Mouse (Mus musculus) kidney, postnatal 25 days (tissue): ENCODE results near the gene Cdc45.
A peak's percentile ranks its signal among the peaks of the same experiment; 100 is the strongest.
"Not testable (repeated sequence)": the region's sequence is repeated elsewhere in the genome, so short reads cannot be mapped to it uniquely, and the experiment has no call there.

Experiments used
- DNase-seq, 2 experiments: peaks; one replicate each; pipeline ENCODE4 v3.0.0; 2021; ENCODE audit warnings: mixed read lengths in 2 of 2

The Cdc45 gene

DNA sequence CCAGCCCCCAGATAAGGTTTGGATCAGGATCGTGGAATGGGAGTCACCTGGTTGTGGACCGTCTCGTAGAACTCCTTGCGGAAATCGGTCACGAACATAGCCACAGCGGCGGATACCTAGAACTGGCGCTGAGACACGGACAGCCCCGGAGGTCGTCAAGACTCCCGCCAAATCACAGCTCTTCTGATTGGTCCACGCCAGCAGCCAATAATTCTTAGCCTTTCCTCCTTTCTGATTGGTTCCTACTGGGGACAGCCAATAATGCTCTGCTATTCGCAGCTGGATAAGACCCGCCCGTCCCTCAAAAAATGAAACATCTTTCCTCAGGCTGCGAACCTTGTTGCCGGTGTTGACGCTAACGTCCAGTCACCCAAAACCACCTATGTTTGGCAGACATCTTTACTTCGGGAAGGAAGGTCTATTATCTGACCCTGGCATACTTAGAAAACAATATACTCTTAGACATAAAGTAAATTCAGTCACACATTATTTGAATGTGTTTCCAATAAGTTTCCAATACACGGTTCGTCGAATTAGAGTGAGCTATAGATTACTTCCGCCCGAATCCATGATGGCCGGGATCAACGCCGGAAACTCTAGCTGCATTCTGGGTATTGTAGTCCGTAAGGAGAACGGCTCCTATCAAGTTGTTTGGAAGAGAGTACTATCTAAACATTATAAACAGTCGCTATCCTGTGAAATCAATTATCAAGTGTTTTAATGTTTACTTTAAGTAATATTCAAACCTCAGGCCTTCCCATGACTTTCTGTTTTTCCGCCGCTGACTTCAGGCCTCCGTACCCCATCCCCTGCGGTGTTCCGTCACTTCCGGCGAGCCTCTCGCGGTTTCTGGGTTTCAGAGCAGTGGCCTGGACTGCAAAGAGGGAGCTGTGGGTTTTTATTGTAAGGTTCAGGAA, at the start of gene Cdc45, which contains the start of gene Ufd1:
Gene Cdc45, minus strand, starts transcription at position 520 of the 917 bp plus-strand sequence.
Gene Ufd1, plus strand, starts transcription at position 312 of the 917 bp plus-strand sequence.
- DNase-seq = peak; percentile 91 to 95

DNA sequence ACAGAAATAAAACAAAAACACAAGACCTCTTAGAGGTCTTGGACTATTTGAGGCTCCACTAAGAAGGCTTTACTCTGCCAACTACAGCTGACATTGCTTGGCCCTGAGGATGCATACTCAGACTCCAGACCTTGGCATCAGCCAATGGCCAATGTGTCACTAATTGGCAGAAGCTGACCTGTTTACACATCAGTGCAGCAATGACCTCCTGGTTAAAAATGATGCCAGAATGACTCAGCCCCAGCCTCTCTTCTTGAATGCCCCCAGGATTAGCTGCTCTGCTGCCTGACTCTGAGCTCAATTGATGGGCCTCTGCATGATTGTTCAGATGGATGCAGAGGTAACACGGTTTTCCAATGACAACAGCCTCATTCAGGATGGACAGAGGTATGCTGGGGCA, 48.4 kb upstream of the Cdc45 start:
- DNase-seq = peak; percentile 22 to 58

DNA sequence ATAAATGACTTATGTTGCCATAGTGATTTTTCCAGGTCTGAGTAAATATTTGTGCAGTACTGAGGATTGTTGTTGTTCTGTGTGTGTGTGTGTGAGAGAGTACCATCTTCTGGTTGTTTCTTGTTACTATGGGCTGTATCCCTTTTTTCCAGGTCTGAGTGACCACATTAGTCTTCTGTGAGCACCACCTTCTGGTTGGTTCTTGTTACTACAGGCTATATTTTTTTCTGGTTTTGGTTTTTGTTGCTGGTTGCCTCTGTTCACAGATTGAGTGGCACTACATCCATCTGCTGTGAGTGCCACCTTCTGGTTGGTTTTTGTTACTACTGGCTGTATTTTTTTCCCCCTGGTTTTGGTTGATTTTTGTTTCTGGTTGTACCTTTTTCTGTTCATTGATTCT, 46.8 kb upstream of the Cdc45 start:
- peak in 1 of 2 experiments; percentile 30 for DNase-seq

DNA sequence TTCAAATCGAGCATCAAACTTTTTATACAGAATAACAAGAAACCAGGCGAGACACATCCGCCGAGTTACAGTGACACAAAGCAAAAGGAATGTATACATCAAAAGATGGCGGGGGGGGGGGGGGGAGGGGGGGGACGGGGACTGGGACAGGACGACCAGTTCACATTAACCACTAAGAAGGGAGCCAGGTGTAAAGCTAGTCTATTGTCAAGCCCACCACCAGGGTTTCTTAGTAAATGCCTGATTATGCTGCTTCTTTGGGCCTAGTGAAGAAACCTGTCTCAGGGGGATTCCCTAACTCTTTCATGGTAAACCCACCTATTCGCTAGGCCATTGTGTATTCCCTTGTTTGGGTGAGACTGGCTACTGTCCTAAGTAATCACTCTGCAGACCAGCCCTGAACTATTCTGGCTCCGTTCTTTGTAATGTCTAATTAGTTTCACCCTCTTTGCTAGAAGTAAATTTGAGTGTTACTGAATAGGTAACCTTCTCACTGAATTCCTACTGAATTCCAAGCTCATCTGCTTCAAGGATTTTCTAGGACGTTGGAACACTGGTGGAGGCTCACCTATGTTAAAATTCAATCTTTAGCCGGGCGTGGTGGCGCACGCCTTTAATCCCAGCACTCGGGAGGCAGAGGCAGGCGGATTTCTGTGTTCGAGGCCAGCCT, 37.9 kb upstream of the Cdc45 start:
- not testable (repeated sequence) for DNase-seq

DNA sequence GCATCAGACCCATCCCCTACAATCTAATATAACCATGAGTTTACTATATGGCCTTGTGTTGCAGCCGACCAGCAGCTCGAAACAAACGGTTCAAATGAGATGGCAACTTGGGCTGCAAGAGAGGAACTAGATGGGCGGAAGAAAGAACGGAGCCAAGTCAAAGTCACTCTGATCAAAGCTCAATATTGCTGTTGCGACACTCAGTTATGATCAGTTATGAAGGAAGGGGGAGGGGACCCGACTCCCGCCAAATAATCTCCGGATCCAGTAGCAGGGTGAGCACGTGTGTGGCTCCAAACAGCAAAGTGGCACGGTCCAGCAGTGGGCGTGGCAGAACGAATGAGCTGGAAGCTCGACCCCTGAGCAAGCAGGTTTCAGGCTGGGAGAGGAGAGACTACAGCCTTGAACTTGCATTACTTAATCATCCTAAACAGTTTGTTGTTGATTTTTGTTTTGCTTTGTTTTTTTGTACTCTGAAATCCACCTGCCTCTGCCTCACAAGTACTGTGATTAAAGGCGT, 34.6 kb upstream of the Cdc45 start:
- no peak for DNase-seq

DNA sequence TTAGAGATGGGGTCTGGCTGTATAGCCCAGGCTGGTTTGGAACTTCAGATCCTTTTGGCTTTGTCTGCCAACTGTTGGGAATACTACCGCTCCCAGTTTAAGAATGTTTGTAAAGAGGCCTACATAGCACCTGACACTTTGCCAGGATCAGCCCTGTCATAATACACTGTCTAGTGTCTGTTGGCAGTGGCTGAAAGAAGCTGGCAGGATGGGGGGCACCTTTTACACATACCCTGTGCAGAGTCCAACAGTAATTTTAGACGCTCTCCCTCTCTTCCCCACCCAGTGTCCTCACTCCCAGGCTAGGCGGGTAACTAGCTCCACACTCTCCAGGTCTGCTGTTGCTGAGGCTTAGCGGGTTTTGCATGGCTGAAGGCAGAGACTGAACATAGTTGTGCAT, 26.6 kb upstream of the Cdc45 start:
- DNase-seq = no peak

DNA sequence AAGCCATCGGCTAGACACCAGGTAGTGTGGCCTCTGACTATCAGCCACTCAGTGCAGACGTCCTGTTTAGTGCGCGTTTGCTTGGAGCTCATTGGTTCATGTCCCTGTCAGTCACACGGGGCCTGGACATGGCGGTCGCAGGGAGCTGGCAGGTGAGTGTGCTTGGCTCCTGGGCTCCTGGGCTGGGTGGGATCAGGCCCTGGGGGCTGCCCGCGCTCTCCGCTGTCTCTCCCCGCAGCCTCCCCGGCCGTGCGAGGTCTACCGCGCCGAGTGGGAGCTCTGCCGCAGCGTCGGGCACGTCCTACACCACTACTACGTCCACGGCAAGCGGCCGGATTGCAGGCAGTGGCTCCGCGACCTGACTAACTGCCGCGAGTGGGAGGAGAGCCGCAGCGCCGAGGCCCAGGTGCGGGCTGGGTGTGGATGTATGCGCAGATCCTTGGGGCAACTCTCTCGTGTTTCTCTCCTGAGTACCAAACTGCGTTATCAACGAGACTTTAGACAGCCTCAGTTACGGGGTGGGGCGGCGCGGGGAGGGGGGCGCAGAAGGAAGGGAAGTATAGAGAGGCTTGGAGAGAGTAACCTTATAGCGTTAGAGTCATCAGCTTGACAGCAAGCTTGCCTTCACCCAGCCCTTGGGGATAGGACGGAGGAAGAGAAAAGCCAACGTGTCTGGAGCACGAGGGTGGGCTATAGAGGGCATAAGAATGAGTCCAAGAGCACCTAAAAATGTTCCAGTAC, 24.9 kb upstream of the Cdc45 start, which contains the start of the genes 2510002D24Rik and Gm28539:
Gene 2510002D24Rik, plus strand, starts transcription at position 111 of the 741 bp plus-strand sequence.
Gene Gm28539, plus strand, starts transcription at position 117 of the 741 bp plus-strand sequence.
- DNase-seq = peak; percentile 99

DNA sequence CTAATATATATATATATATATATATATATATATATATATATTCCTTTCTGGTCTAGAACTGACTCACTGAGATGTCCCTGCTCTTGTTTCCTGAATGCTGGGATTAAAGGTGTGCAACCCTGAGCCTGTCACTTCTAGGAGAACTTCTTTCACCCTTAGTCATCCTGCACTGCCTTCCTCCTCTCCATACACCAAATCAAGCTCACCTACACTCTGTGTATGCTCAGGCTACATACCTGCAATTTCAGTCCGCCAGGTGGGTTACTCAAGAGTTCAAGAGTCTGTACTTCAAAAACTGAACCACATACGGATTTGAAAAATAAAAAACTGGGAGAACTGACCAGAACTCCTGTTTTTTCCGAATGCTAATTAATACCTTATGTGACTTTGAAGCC, 24.3 kb upstream of the Cdc45 start:
- no peak for DNase-seq

DNA sequence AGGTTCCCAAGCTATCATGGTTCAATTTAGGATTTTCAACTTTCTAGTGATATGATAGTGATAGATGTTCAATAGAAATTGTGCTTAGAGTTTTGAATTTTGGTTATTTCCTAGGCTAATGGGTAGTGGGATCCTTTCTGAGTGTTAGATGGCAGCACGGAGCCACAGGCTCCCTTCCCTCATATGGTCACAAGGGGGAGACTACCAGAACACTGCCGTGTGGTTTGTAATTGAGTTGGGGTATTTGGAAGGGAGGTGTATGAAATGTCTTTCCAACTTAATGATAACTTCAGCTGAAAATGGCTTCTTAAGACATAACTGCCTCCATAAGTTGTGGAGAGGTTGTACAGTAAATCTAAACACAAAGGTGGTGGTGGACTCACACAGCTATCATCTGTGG, 21.7 kb upstream of the Cdc45 start:
- DNase-seq = no peak

DNA sequence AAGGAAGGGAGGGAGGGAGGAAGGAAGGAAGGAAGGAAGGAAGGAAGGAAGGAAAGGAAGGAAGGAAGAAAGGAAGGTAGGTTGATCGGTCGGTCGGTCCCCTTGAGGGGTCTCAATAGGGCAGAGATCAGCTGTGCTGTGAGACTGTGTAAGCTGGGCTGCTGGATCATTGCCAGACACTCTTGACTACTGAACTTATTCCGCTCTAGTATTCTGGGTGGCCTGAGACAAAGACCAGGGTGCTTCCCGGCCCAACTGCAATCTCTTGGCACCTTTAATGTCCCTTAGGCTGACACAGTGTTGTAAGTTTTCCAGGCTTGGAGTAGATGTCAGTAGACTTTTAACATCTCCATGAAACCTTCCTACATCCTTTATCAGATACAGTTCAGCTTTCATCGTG, 17.3 kb upstream of the Cdc45 start:
- DNase-seq = peak in 1 of 2 experiments; percentile 28

DNA sequence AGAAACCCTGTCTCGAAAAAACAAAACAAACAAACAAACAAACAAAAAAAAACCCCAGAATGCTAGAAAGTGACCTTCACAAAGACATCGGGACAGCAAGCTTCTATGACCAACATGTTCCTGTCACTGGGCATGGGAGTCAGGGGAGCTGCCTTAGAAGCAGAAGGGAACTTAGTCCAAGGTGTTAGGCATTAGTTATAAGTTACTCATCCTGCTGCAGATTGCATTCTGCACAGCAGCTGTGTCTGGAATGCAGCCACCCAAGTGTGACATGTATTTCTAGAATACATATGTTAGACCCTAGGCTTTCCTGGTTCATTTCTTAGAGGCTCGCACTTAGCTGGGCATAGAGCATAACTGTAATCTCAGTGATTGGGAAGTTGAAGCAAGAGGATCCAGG, 16.8 kb upstream of the Cdc45 start:
- no peak for DNase-seq

DNA sequence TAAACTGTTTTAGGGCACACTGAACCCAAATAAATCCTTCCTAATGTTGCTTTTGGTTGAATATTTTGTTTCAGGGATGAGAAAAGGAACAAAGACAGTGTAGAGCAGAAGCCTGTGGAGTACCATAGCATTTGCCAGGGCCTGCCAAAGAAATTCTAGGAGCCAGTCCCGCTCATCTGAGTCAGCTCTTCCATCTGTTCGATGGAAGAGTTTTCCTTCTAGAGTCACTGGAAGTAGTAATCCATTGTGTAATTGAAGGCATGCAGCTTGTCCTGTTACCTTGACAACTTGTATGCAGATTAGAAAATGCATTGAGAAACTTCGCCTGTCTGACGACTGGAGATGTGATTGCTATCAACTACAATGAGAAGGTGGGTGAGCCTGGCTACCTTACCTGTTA, 11.1 kb upstream of the Cdc45 start:
- no peak for DNase-seq

DNA sequence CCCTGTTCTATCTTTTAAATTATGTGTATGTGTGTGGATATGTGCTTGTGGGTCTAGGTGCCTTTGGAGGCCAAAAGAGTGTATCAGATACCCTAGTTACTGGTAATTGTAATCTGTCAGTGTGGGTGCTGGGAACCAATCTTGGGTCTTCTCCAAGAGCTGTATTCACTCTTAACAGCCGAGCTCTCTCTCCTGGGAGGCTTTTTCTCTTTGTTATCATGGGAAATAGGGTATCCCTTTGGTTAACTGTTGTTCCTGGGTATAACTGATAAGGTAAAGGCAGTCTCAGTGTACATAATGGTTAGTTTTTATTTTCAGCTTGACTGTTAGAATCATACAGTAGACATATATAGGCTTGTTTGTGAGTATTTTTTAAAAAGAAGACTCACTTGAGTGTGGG, 10.6 kb upstream of the Cdc45 start:
- DNase-seq = no peak

DNA sequence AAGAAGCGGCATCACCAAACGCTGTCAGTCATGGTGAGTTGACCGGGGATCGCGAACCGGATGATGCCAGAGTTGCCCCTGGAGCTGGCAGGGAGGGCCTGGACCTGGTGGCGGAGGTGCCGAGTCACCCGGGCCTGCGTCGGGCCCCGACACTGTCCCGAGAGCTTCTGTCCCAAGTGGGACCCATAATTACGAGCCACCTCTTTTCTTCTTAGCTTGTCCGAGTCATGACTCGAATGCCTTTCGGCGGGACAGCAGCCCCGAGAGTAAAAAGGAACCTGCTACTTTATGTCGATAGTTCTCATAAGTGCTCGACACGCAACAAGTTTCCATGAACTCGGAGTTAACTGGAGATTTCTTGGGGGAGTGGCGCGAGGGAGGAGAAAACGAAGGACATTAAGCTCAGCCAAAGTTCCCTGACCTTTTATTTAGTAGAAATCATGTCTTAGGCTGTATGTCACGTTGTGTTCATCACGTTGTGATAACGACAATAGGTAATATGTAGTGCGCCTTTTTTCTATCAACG, 661 bp upstream of the Cdc45 start:
- no peak for DNase-seq

DNA sequence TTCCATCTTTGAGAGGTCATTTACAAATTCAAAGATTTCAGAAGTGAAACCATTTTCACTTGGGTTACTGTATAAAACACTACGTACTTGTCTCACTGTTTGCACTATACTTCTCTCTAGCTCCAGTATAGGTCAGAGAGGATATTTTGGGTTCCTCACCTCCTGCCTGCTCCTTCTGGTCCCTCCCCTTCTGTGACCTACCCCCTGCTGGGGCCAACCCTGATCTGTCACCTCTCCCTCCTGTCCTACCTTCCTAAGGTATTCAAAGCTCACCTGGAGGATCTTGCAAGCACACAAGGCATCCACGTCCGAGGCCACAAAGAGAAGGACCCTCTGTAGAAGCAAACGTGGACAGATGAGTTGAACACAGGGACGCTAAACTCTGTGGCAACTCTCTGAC, 755 bp downstream of the Cdc45 start:
- no peak for DNase-seq

DNA sequence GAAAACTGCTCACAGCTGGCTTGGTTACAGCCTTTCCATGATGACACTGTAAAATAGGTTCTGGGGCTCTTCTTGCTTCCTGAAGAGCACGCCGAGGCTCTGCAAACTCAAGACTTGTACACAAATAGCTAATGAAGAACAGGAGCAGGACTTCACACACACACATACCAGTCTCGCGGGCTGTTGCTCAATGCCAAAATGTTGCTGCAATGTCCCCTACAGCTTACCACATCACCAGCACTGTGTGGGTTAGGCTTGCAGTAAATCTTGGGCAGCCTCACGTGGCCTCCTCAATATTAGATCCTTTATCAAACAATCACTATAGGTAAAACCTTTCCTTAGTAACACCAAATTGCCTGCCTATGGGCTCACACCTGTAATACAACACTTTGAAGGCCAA, 2.8 kb downstream of the Cdc45 start:
- no peak for DNase-seq

DNA sequence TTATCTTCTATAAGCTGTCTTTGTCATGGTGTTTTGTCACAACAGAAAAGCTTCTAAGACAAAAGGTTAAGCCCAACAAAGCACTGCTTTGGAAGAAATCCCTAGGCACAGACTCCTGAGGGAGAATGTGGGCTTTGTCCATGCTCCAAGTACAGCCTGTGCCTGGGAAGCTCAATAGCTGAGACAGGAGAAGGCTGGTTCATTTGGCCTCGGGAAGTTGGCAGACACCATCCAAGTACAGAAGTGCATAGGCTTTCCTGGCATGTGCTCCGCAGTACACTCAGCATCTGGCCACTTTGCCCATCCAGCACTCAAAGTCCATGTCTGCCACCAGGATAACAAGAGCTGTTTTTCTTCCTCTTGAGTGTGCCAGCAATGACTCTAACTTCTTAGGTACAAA, 6.0 kb downstream of the Cdc45 start:
- peak in 1 of 2 experiments; percentile 43 for DNase-seq

DNA sequence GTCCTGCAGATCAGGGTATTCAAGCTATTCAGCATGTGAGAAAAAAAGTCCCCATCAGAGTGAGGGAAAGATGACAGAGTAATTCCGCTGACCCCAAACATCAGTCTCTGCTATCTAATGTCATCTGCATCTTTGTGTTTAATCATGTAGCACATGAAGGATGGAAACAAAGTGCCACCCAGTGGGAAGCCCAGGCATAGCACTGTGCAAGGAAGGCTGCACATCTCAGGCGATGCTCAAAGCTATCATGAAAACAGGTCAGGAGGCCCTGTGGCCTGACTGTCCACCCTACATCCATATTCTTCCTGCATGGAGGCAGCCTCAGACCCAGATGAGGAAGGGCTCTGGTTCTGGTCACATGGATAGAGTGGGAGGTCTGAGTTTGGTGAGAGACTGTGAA, 12.9 kb downstream of the Cdc45 start:
- peak; percentile 55 to 72 for DNase-seq

DNA sequence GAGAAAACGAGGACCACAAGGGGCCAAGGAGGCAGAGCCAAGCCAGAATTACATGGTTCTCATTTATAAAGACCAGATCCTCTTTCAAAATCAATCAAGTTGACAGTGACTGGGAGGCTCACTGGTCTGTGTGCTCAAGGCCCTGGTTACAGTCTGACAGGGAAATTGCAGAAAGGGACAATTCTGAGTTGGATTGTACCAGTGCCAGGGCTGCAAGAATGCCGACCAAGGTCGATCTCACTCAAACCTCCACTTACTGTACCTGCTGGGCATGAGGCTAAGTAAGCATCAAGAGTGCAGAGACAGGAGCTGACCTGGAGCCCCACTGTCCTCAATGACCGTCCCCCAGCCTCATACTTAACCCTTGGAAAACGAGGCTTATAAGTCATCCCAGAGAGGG, 13.6 kb downstream of the Cdc45 start:
- no peak for DNase-seq

DNA sequence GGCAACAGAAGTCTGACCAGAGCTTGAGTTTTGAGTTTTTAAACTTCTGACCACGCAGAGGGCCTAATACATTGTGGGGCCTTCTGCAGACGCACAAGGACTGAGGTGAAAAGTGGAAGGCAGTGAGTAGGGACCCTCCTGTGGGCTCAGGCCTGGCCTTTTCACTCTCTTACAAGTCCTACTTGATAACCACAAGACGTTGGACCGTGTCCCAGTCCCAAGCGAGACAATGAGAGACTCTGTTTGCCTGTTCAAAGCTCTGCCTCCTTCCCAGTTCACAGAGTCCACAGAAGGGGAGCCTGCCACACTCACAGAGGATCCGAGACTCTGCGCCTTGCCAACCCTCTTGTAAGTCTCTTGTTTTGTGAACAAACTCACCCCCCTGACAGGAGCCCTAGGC, 15.1 kb downstream of the Cdc45 start:
- DNase-seq = no peak

DNA sequence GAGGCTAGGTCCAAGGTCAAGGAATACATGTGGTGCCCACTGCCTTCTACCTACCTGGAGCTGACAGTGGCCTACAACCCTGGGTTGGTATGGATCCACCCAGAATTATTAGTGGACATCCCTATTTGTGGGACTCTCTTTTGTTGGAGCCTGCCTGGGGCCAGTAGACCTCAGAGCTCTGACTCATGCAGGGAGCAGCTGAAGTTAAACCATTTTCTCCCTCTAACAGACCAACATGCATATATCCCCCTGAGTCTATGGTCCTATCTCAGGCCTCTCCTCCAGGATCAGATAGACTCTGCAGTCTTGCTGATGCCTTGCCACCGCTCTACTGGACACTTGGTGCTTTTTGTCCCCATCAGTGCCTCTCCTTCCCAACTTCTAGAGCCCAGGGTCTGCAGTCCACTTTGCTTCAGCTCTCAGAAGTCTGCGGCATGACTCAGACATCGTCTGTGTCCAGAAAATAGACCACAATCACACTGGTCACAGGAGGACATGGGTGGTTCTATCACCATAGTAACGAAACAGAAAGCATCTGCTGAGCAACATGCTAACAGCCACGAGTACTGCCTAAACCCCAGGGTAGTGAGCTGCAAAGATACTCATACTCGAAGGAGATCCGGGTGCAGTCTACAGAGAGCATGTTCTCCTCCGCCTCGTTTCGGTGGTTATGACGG, 16.4 kb downstream of the Cdc45 start:
- no peak for DNase-seq
